Mouse (Mus musculus): ENCODE data around the gene Sik3. TPM values are rescaled to one million over a fixed set of nuclear protein-coding genes. Genes with fewer than 3 reads are reported as not detected.

Gene Sik3
- total RNA-seq, 4 experiments from 2014 or later = 62.0 to 81.1 (median 73.3) TPM

- no peak for DNase-seq (ENCODE audit: low spot score)
Measured at GRCm38 (mm10) chr9:46015831-46016230, 3.2 kb downstream of the Sik3 start.

- no peak for DNase-seq (ENCODE audit: low spot score)
Measured at GRCm38 (mm10) chr9:46016417-46016816, 3.8 kb downstream of the Sik3 start.

GRCm38 (mm10) chr9:46018316-46018715 lies 5.7 kb downstream of the Sik3 start:
- DNase-seq (ENCODE audit: low spot score) = no peak

- DNase-seq (ENCODE audit: low spot score) = no peak
Measured at GRCm38 (mm10) chr9:46019975-46020374, 7.4 kb downstream of the Sik3 start.

DNA sequence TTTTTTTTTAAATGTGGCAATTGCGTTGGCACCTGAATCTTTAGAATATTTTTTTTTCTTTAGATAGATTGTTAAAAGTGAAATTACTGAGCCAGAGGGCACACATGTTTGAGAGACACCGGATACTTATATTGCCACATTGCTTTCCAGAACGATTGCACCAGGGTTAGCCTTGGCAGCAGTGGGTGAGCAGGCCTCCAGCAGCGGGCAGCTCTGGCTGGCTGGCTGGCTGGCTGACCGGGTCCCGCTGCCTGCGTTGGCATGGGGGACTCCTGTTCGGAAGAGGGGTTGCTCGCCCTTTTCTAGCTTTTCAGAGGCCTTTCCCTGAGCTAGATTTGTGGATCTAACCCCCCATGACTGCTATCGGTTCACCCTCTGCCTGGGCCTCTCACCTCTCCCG lies 11.0 kb downstream of the Sik3 start:
- no peak for DNase-seq (ENCODE audit: low spot score)

GRCm38 (mm10) chr9:46026058-46026849 lies 13.6 kb downstream of the Sik3 start:
- no peak for DNase-seq (ENCODE audit: low spot score)

GRCm38 (mm10) chr9:46027994-46028393 lies 15.4 kb downstream of the Sik3 start:
- DNase-seq (ENCODE audit: low spot score) = no peak

DNA sequence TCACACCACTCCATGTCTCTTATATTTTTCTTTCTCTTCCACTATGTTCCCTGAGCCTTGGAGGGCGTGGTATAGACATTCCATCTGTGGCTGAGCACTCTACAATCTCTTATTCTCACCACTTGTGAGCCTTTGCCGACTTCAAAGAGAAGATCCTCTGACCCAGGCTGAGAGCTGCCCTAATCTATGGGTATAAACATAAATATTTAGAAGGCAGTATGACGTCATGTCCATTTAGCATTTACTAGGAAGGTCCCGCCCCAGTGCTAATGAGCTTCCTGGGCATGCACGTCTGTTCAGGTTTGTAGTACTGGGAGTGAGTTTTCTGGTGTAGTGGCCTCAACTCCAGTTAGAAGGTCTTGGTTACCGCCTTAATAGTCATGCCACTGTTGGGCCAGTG lies 16.9 kb downstream of the Sik3 start:
- no peak for DNase-seq (ENCODE audit: low spot score)

GRCm38 (mm10) chr9:46030184-46030583 lies 17.6 kb downstream of the Sik3 start:
- no peak for DNase-seq (ENCODE audit: low spot score)

GRCm38 (mm10) chr9:46030968-46031367 lies 18.3 kb downstream of the Sik3 start:
- DNase-seq (ENCODE audit: low spot score) = no peak

DNA sequence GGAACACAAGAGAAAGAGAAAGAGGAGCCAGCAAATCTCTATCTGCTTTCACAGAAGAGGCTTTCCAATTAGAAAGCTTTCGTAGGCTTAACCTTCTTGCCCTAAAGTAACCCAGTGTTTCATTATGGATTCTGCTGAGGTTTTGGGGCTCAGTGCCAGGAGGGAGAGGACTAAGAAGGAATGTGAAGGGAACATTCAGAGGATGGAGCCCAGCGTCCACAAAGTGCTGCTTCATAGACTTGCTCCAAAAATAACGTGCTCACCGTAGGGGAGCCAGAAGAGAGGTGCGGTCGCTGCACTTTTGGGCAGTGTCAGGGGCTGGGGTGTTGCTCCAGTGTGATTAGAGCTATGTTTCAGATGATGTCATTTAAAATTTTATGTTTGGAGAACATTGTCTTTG lies 19.6 kb downstream of the Sik3 start:
- DNase-seq (ENCODE audit: low spot score) = no peak

- DNase-seq (ENCODE audit: low spot score) = no peak
Measured at GRCm38 (mm10) chr9:46033058-46033457, 20.4 kb downstream of the Sik3 start.

- no peak for DNase-seq (ENCODE audit: low spot score)
Measured at GRCm38 (mm10) chr9:46033862-46034261, 21.2 kb downstream of the Sik3 start.

DNA sequence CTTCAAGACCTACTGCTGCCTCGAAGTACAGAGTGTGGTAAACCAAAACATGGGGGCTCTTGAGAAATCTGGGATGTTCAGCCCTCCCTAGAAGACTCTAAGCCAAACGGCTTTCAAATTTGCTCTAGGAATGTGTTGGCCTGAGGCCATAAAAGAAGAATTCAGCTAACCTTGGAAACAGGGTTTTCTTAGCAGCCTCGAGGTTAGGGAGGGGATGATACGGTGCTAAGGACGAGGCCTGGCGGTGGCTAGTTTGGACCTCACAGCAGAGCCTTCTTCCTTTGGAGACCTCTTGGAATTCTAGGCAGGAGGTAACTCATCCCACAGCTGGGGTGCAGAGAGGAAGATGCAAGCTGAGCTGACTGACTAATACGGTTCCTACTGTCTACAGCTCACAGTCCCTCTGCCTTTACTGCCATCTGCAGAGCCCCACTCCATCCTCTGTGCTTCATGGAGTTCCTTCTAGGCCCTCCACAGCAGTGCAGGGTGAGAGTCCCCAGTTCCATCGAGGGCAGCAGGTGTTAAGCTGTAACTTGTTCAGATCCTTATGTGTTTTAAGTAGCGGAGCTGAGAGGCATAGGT lies 22.8 kb downstream of the Sik3 start:
- DNase-seq (ENCODE audit: low spot score) = no peak

DNA sequence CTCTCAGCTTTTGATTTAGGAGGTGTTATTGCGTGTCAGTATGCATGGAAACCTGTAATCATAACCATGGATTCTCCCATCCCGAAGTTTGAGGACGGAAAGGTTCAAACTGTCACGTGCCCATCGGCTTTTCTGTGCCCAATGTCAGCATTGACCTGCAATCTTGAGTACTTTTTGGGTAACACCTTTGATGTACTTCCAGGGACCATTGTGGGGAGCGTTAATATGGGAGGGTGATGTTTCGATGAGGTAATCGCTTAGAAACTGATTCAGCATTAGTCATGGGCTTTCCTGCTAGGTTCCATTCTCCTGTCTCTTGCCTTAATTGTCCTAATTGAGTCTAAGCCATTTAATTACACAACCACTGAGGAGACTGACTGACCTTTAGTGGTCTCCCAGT lies 24.3 kb downstream of the Sik3 start:
- DNase-seq (ENCODE audit: low spot score) = no peak

DNA sequence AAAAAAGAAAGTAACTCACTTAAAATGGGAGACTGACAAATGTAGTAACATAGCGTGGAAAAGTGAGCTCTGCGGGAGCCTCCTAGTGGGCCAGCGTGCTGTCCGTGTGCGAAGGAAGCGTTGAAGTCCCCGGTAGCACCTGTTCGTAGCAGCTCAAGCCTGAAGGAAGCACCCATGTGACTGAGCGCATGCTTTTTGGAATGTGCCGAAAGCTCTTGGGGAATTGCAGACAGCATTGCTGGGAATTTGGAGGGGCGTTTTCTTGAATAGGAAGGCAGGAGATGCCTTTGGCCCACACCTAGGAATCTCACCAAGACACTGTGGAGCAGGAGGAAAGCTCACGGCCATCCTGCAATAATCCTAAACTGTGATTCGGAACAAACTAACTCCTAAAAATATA lies 26.2 kb downstream of the Sik3 start:
- DNase-seq (ENCODE audit: low spot score) = no peak

GRCm38 (mm10) chr9:46041186-46041585 lies 28.6 kb downstream of the Sik3 start:
- no peak for DNase-seq (ENCODE audit: low spot score)

DNA sequence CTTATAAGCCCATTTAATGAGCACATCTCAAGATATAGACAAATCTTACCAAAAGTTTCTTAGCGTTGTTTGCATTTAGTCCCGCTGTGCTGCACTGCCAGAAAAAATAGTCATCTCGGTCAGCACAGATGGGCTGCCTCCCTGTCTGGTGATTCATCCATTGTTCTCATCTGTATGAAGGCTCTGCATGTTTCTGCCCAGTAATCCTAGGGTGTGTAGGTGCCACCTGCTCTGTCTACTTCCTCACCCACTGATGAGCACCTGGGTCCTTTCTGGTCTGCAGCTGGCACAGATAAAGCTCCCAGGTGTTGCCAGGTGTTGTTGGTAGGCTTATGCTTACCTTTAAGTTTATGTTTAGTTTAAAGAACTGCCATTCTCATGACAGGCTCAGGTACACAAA lies 29.8 kb downstream of the Sik3 start:
- no peak for DNase-seq (ENCODE audit: low spot score)

DNA sequence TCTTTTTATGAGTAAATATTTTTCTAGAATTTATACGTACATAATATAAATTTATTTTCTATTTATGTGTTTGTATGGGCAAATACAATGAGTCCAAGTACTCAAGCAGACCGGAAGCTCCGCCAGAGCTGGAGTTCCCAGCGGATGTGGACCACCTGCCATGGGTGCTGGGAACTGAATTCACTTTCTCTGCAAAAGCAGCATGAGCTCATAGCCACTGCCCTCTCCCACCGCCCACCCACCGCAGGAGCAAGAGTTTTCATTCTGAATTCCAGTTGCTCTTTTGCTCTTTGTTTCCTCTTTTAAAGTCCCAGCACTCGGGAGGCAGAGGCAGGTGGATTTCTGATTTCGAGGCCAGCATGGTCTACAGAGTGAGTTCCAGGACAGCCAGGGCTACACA lies 31.0 kb downstream of the Sik3 start:
- no peak for DNase-seq (ENCODE audit: low spot score)

DNA sequence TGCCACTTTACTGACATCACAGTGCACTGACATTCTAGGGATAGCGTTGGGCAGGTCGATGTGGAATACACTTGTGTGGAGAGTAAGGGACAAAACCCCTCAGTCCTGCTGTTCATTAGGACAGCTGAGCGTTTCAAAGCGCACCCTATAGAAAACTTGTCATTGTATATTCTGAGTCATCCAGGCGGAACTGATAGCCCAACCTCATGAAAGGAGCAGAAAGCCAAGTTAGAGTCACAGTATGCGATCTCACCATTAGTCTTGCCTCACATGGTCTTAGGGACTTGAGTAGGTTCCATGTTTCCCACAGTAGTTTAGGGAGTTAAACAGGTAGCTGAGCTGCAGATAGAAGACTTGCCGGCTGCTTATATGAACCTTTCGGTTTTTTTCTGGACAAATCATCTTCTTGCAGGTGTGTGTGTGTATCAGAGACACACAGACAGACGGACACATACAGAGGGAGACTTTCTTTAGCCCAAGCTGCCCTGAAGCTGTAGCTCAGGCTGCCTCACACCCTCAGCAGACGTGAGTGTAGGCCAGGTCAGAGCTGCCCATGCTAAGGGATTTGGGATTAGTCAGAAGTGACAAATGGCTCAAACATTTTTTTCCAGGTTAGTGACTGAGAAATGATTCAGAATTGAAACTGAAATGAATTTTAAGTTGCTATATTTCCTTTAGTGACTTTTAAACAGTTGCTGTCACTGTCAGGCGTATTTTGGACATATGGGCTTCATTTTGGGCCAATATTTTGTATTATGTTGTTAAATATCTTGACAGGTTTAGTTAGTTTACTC lies 34.3 kb downstream of the Sik3 start:
- DNase-seq (ENCODE audit: low spot score) = no peak

GRCm38 (mm10) chr9:46049525-46049924 lies 36.9 kb downstream of the Sik3 start:
- no peak for DNase-seq (ENCODE audit: low spot score)

GRCm38 (mm10) chr9:46050203-46050602 lies 37.6 kb downstream of the Sik3 start:
- DNase-seq (ENCODE audit: low spot score) = no peak

All from heart, adult 8-10 months (tissue).